Mouse (Mus musculus): ENCODE measurements around the gene Rnf224. TPM values are rescaled to one million over a fixed set of nuclear protein-coding genes. Genes with fewer than 3 reads are reported as not detected.

Gene Rnf224
- polyA plus RNA-seq, 1 experiment, result not detected

GRCm38 (mm10) chr2:25267241-25267640 is 30.7 kb upstream of the Rnf224 start:
- H3K4me1 ChIP-seq (ENCODE audit: control insufficient read depth, insufficient read depth, low read length), result peaks cover 39% of the 10 kb centered on the region
- TF ChIP-seq CTCF (IDR thresholded peaks at IDR 0.05; ENCODE audit: insufficient read depth, low read depth, low read length) (no peak), POLR2A (IDR thresholded peaks at IDR 0.05; ENCODE audit: insufficient read depth, low read depth, low read length) (no peak)
- H3K27ac ChIP-seq (ENCODE audit: insufficient read depth, low read depth, low read length), result 0 out of 2 replicates have a peak overlapping the region, but pooled peaks have one; percentile 20
- no peak overlapping the region for H3K4me3 ChIP-seq (ENCODE audit: insufficient read depth, low read depth, low read length)

DNA sequence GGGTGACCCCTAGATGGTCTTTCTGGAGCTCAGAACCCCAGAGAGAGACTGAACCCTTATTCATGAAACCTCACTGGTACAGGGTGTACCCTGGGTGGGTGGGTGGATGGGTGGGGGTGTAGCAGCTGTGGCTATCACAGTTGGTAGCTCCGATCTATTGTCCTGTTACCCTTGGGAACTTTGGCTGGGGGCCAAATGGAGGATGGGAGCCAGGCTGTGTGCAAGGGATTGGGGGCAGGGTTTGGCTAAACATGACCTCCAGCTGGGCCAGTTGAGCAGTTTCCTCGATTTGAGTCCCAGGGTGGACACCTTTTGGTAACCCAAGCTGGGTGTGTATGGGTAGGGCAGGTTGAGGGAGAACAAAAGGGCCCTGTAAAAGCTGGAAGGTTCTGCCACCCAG is 30.1 kb upstream of the Rnf224 start:
- no peak overlapping the region for H3K4me3 ChIP-seq (ENCODE audit: insufficient read depth, low read depth, low read length)
- 0 out of 2 replicates have a peak overlapping the region, but pooled peaks have one; percentile 20 for H3K27ac ChIP-seq (ENCODE audit: insufficient read depth, low read depth, low read length)
- H3K4me1 ChIP-seq (ENCODE audit: control insufficient read depth, insufficient read depth, low read length), result peaks cover 43% of the 10 kb centered on the region
- WGBS, result 14% methylated on average over 2 of the region's 2 CpGs
- TF ChIP-seq POLR2A (IDR thresholded peaks at IDR 0.05; ENCODE audit: insufficient read depth, low read depth, low read length), result no peak
- no peak for TF ChIP-seq CTCF (IDR thresholded peaks at IDR 0.05; ENCODE audit: insufficient read depth, low read depth, low read length)

DNA sequence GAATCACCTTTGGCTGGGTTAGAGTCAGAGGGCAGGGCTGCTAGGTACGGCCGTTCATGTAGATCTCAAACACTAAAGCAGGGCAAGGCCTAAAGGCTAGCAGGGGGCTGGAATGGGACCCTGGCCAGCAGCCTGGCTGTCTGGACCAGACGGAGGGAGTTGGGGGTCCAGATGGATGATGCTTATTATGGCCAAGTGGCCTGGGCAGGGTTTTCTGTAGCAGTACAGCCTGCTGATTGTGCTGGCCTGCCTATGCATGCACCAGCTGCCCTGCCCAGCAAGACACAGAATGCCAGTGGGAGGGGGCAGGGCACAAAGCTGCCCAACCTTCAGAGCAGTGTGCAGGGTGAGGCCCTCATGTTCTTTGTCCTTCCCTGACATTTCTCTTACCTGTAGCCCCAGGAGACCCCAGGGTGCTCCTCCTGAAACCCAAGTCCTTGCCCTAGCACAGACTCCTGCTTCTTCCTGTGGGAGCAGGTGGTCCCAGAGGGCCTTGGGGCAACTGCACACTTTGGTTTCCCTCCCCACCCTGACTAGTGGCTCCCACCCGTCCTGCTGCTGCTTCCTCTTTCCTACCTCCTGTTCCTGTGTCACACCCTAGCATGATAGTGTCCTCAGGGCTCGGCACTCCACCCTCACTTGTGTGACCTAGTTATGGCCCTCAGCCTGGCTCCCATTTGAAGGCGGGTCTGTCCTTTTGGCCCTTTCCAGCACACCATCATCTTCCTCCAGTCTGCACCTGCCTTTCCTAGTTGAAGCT is 29.5 kb upstream of the Rnf224 start:
- no peak overlapping the region for H3K4me3 ChIP-seq (ENCODE audit: insufficient read depth, low read depth, low read length)
- peak overlapping the region; percentile 21; the same call in 1 of the 2 replicates for H3K27ac ChIP-seq (ENCODE audit: insufficient read depth, low read depth, low read length)
- no peak for TF ChIP-seq POLR2A (IDR thresholded peaks at IDR 0.05; ENCODE audit: insufficient read depth, low read depth, low read length)
- TF ChIP-seq CTCF (IDR thresholded peaks at IDR 0.05; ENCODE audit: insufficient read depth, low read depth, low read length), result no peak
- 50% methylated on average over 6 of the region's 6 CpGs for WGBS
- peaks cover 39% of the 10 kb centered on the region for H3K4me1 ChIP-seq (ENCODE audit: control insufficient read depth, insufficient read depth, low read length)

DNA sequence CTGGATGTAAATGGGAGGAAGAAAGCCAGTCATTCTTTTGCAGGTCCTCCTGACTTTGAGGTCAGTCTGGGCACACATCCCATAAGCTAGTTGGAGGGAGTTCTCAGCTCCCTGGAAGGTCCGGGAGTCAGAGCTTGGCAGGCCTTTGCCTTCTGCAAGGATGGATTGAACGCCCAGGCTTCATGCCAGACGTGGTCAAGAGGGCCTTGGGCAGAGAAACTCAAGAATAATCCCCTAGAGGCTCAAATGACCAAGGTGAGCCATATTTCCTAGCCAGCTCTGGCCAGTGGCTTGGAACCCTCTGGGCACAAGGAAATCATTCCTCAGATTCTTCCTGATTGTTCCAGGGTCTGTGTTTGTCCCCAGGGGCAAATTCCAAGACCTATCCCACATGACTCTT is 28.3 kb upstream of the Rnf224 start:
- H3K4me3 ChIP-seq (ENCODE audit: insufficient read depth, low read depth, low read length), result no peak overlapping the region
- 47% methylated on average over 3 of the region's 3 CpGs for WGBS
- H3K4me1 ChIP-seq (ENCODE audit: control insufficient read depth, insufficient read depth, low read length), result peaks cover 38% of the 10 kb centered on the region
- H3K27ac ChIP-seq (ENCODE audit: insufficient read depth, low read depth, low read length), result no peak overlapping the region
- TF ChIP-seq CTCF (IDR thresholded peaks at IDR 0.05; ENCODE audit: insufficient read depth, low read depth, low read length) (no peak), POLR2A (IDR thresholded peaks at IDR 0.05; ENCODE audit: insufficient read depth, low read depth, low read length) (no peak)

DNA sequence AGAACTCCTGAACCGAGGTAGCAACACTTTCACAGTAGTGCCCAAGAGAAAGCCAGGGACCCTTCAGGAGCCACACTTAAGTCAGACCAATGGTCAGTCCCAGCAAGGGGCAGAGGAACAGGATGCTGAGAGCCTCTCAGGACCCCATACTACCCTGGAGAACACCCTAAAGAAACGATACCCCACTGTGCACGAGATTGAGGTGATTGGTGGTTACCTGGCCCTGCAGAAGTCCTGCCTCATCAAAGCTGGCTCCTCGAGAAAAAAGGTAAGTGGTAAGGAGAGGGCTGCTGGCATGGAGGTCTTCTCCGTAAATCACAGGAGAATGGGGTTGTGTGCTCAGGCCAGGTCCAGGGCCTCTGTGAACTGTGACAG is 27.7 kb upstream of the Rnf224 start:
- 76% methylated on average over 5 of the region's 5 CpGs for WGBS

GRCm38 (mm10) chr2:25263623-25264285 is 27.2 kb upstream of the Rnf224 start:
- H3K4me3 ChIP-seq (ENCODE audit: insufficient read depth, low read depth, low read length), result peak overlapping the region; percentile 64
- TF ChIP-seq CTCF (IDR thresholded peaks at IDR 0.05; ENCODE audit: insufficient read depth, low read depth, low read length) (no peak), POLR2A (IDR thresholded peaks at IDR 0.05; ENCODE audit: insufficient read depth, low read depth, low read length) (no peak)
- no peak overlapping the region for H3K27ac ChIP-seq (ENCODE audit: insufficient read depth, low read depth, low read length)
- WGBS, result 28% methylated on average over 12 of the region's 12 CpGs
- peaks cover 38% of the 10 kb centered on the region for H3K4me1 ChIP-seq (ENCODE audit: control insufficient read depth, insufficient read depth, low read length)

More for the DNA sequence above, 27.7 kb upstream of the Rnf224 start:
- Histone ChIP-seq H3K4me3 (ENCODE audit: insufficient read depth, low read depth, low read length) (peak overlapping the region; percentile 64; the same call in 1 of the 2 replicates), H3K27ac (ENCODE audit: insufficient read depth, low read depth, low read length) (no peak overlapping the region), H3K4me1 (ENCODE audit: control insufficient read depth, insufficient read depth, low read length) (peaks cover 38% of the 10 kb centered on the region)
- TF ChIP-seq POLR2A (IDR thresholded peaks at IDR 0.05; ENCODE audit: insufficient read depth, low read depth, low read length) (no peak), CTCF (IDR thresholded peaks at IDR 0.05; ENCODE audit: insufficient read depth, low read depth, low read length) (no peak)

GRCm38 (mm10) chr2:25262795-25263622 is 26.4 kb upstream of the Rnf224 start:
- H3K4me1 ChIP-seq (ENCODE audit: control insufficient read depth, insufficient read depth, low read length), result peaks cover 38% of the 10 kb centered on the region
- peak overlapping the region; percentile 64 for H3K4me3 ChIP-seq (ENCODE audit: insufficient read depth, low read depth, low read length)
- WGBS, result under 1% methylated on average over 82 of the region's 82 CpGs
- TF ChIP-seq CTCF (IDR thresholded peaks at IDR 0.05; ENCODE audit: insufficient read depth, low read depth, low read length), result no peak
- TF ChIP-seq POLR2A (IDR thresholded peaks at IDR 0.05; ENCODE audit: insufficient read depth, low read depth, low read length), result no peak
- H3K27ac ChIP-seq (ENCODE audit: insufficient read depth, low read depth, low read length), result no peak overlapping the region

GRCm38 (mm10) chr2:25262291-25262767 is 25.7 kb upstream of the Rnf224 start, which contains the start of gene Tprn:
Tprn (plus strand) TSS chr2:25262618.
- no peak for TF ChIP-seq CTCF (IDR thresholded peaks at IDR 0.05; ENCODE audit: insufficient read depth, low read depth, low read length)
- peak; percentile 55; the same call in 1 of the 2 replicates for TF ChIP-seq POLR2A (IDR thresholded peaks at IDR 0.05; ENCODE audit: insufficient read depth, low read depth, low read length)
- peak within 1 kb of the TSS; percentile 74 for H3K27ac ChIP-seq (ENCODE audit: insufficient read depth, low read depth, low read length)
- peak within 1 kb of the TSS; percentile 64 for H3K4me3 ChIP-seq (ENCODE audit: insufficient read depth, low read depth, low read length)
- H3K4me1 ChIP-seq (ENCODE audit: control insufficient read depth, insufficient read depth, low read length), result peaks cover 37% of the 10 kb centered on the region
- under 1% methylated on average over 39 of the region's 39 CpGs for WGBS

All from olfactory bulb, adult 2 months (tissue).